Mouse (Mus musculus) small intestine, adult 2 months (tissue): ENCODE data around the gene Chst7. TPM values are rescaled to one million over a fixed set of nuclear protein-coding genes. Genes with fewer than 3 reads are reported as not detected.

Source experiments
- H3K27ac ChIP-seq: fragments of 200-500 bp; 2 replicates; pipeline ENCODE4 v1.5.1; 2012; ENCODE audit warnings: low read depth, low read length, control low read depth, inconsistent platforms; ENCODE audit not compliant: insufficient read depth
- H3K27me3 ChIP-seq: fragments of 200-500 bp; 2 replicates; pipeline ENCODE4 v1.6.1; 2012; ENCODE audit warnings: mild to moderate bottlenecking, moderate library complexity, low read length, inconsistent platforms; ENCODE audit not compliant: control insufficient read depth, insufficient read depth
- H3K36me3 ChIP-seq: fragments of 200-500 bp; 2 replicates; pipeline ENCODE4 v1.6.1; 2012; ENCODE audit warnings: mild to moderate bottlenecking, low read length, control low read depth, inconsistent platforms; ENCODE audit not compliant: control insufficient read depth, insufficient read depth
- H3K4me1 ChIP-seq: fragments of 200-500 bp; 2 replicates; pipeline ENCODE4 v1.6.1; 2012; ENCODE audit warnings: low read length, inconsistent platforms, mixed read lengths; ENCODE audit not compliant: control insufficient read depth, insufficient read depth, insufficient read length
- H3K4me3 ChIP-seq: fragments of 200-500 bp; 2 replicates; pipeline ENCODE4 v1.5.1; 2012; ENCODE audit warnings: low read depth, mild to moderate bottlenecking, control low read depth, inconsistent platforms, low read length, moderate library complexity
- CTCF ChIP-seq: fragments of 200-500 bp; IDR thresholded peaks from 2 replicates; pipeline ENCODE4 v1.5.1; 2012; ENCODE audit warnings: low read depth, mild to moderate bottlenecking, control low read depth, inconsistent platforms, low read length, moderate library complexity, mixed read lengths; ENCODE audit not compliant: insufficient replicate concordance, insufficient read length; ENCODE audit errors: extremely low read depth
- POLR2A ChIP-seq: fragments of 200-500 bp; IDR thresholded peaks from 2 replicates; pipeline ENCODE4 v1.6.1; 2012; ENCODE audit warnings: low read depth, mild to moderate bottlenecking, control low read depth, inconsistent platforms, low read length, moderate library complexity
- WGBS: fragments of 180-500 bp; shearing (Covaris S2); methylation state at CpG from one replicate; pipeline ENCODE4 v1.1.7; 2018; 5-methylcytosine and 5-hydroxymethylcytosine counted together
- polyA plus RNA-seq: library from polyadenylated mRNA; depleted of rRNA; stranded (reverse); fragments of >200 nt; gene quantifications from 2 replicates; pipeline ENCODE4 v1.2.3, GENCODE M21; 2012; rRNA removed

Chst7 gene
- 1.5 and 1.6 TPM in 2 replicates for polyA plus RNA-seq

GRCm38 (mm10) chrX:20059381-20059971 lies at the start of gene Chst7:
Gene Chst7, plus strand, starts transcription at chrX:20059560.
- Histone ChIP-seq H3K27ac (no peak within 1 kb of the TSS), H3K36me3 (no peaks in the 10 kb centered on the region), H3K27me3 (0 out of 2 replicates have a peak, but pooled peaks cover 2% of the 10 kb centered on the region), H3K4me3 (peak within 1 kb of the TSS; percentile 61), H3K4me1 (no peaks in the 10 kb centered on the region; the same call in 1 of the 2 replicates)
- 9% methylated on average over 40 of the region's 40 CpGs for WGBS
- TF ChIP-seq CTCF = no peak
- TF ChIP-seq POLR2A = no peak; the same call in 1 of the 2 replicates

GRCm38 (mm10) chrX:20012211-20012610 lies 47.1 kb upstream of the Chst7 start:
- no peak overlapping the region for H3K4me3 ChIP-seq
- H3K36me3 ChIP-seq = no peaks in the 10 kb centered on the region
- H3K27ac ChIP-seq = no peak overlapping the region
- TF ChIP-seq CTCF (no peak), POLR2A (no peak)
- no peaks in the 10 kb centered on the region for H3K27me3 ChIP-seq
- 91% methylated on average over 2 of the region's 2 CpGs for WGBS
- no peaks in the 10 kb centered on the region for H3K4me1 ChIP-seq

- Histone ChIP-seq H3K4me3 (no peak overlapping the region), H3K27me3 (no peaks in the 10 kb centered on the region), H3K36me3 (no peaks in the 10 kb centered on the region), H3K27ac (no peak overlapping the region), H3K4me1 (no peaks in the 10 kb centered on the region)
- 31% methylated on average over 2 of the region's 2 CpGs for WGBS
- TF ChIP-seq POLR2A (no peak), CTCF (no peak)
Observed at GRCm38 (mm10) chrX:20020942-20021341, 38.4 kb upstream of the Chst7 start.

GRCm38 (mm10) chrX:20060096-20060768 lies 872 bp downstream of the Chst7 start:
- Histone ChIP-seq H3K4me1 (no peaks in the 10 kb centered on the region; the same call in 1 of the 2 replicates), H3K36me3 (no peaks in the 10 kb centered on the region), H3K4me3 (peak overlapping the region; percentile 61), H3K27ac (no peak overlapping the region), H3K27me3 (0 out of 2 replicates have a peak, but pooled peaks cover 2% of the 10 kb centered on the region)
- TF ChIP-seq POLR2A = no peak
- no peak for TF ChIP-seq CTCF
- 14% methylated on average over 65 of the region's 65 CpGs for WGBS

- H3K27ac ChIP-seq = no peak overlapping the region
- H3K27me3 ChIP-seq = 0 out of 2 replicates have a peak, but pooled peaks cover 2% of the 10 kb centered on the region
- H3K36me3 ChIP-seq = no peaks in the 10 kb centered on the region
- TF ChIP-seq POLR2A (no peak), CTCF (no peak)
- H3K4me1 ChIP-seq = no peaks in the 10 kb centered on the region; the same call in 1 of the 2 replicates
- 17% methylated on average over 47 of the region's 47 CpGs for WGBS
- H3K4me3 ChIP-seq = peak overlapping the region; percentile 61
Observed at GRCm38 (mm10) chrX:20060769-20061315, 1.5 kb downstream of the Chst7 start.

GRCm38 (mm10) chrX:20061764-20062480 lies 2.6 kb downstream of the Chst7 start:
- no peaks in the 10 kb centered on the region for H3K36me3 ChIP-seq
- no peaks in the 10 kb centered on the region; the same call in 1 of the 2 replicates for H3K4me1 ChIP-seq
- H3K4me3 ChIP-seq = no peak overlapping the region
- H3K27ac ChIP-seq = no peak overlapping the region
- TF ChIP-seq POLR2A (no peak), CTCF (no peak)
- 0 out of 2 replicates have a peak, but pooled peaks cover 2% of the 10 kb centered on the region for H3K27me3 ChIP-seq
- 62% methylated on average over 3 of the region's 3 CpGs for WGBS

GRCm38 (mm10) chrX:20066636-20067035 lies 7.3 kb downstream of the Chst7 start:
- TF ChIP-seq POLR2A (no peak), CTCF (no peak)
- H3K27me3 ChIP-seq = no peaks in the 10 kb centered on the region
- no peak overlapping the region for H3K4me3 ChIP-seq

More at GRCm38 (mm10) chrX:20066636-20067035, 7.3 kb downstream of the Chst7 start:
- no peaks in the 10 kb centered on the region for H3K4me1 ChIP-seq
- no peaks in the 10 kb centered on the region for H3K36me3 ChIP-seq
- H3K27ac ChIP-seq = no peak overlapping the region
